Mouse (Mus musculus) midbrain, embryonic 14.5 days (tissue): Measurements from ENCODE around the gene Zfp827. TPM values are rescaled to one million over a fixed set of nuclear protein-coding genes. Genes with fewer than 3 reads are reported as not detected.

Experiments used
- ATAC-seq: fragments of 200-750 bp; cut with Nextera tagmentation; 2 replicates; pipeline ENCODE4 v1.8.0; 2017; ENCODE audit warnings: moderate number of reproducible peaks, moderate library complexity; ENCODE audit not compliant: low FRiP score, low TSS enrichment
- DNase-seq: peaks from one replicate; pipeline ENCODE4 v3.0.0-alpha.2; 2015
- H3K27ac ChIP-seq: fragments of 300-500 bp; sonication (generic); replicated peaks from 2 replicates; pipeline ENCODE4 v1.5.1; 2014; ENCODE audit warnings: mild to moderate bottlenecking, low read depth, low read length, moderate library complexity
- H3K27me3 ChIP-seq: fragments of 300-500 bp; sonication (generic); 2 replicates; pipeline ENCODE4 v1.6.1; 2014; ENCODE audit warnings: low read length, control low read depth, mixed read lengths; ENCODE audit not compliant: control insufficient read depth, insufficient read depth
- H3K36me3 ChIP-seq: fragments of 300-500 bp; sonication (generic); 2 replicates; pipeline ENCODE4 v1.6.1; 2014; ENCODE audit warnings: low read length, control low read depth; ENCODE audit not compliant: control insufficient read depth, insufficient read depth
- H3K4me1 ChIP-seq: fragments of 300-500 bp; sonication (generic); 2 replicates; pipeline ENCODE4 v1.6.1; 2014; ENCODE audit warnings: mild to moderate bottlenecking, antibody characterized with exemption, low read length, control low read depth; ENCODE audit not compliant: control insufficient read depth, insufficient read depth
- H3K4me2 ChIP-seq: fragments of 300-500 bp; sonication (generic); 2 replicates; pipeline ENCODE4 v1.6.1; 2014; ENCODE audit warnings: mild to moderate bottlenecking, low read length, moderate library complexity
- H3K4me3 ChIP-seq: fragments of 300-500 bp; sonication (generic); replicated peaks from 2 replicates; pipeline ENCODE4 v1.5.1; 2014; ENCODE audit warnings: low read depth, low read length
- H3K9ac ChIP-seq: fragments of 300-500 bp; sonication (generic); replicated peaks from 2 replicates; pipeline ENCODE4 v1.6.1; 2014; ENCODE audit warnings: mild to moderate bottlenecking, low read length, moderate library complexity
- H3K9me3 ChIP-seq: fragments of 300-500 bp; sonication (generic); 2 replicates; pipeline ENCODE4 v1.6.1; 2016; ENCODE audit warnings: low read length, control low read depth, mixed read lengths; ENCODE audit not compliant: control insufficient read depth
- WGBS: fragments of 180-500 bp; shearing (Covaris S2); extraction: QIAGEN DNeasy Blood & Tissue Kit; methylation state at CpG from one replicate; pipeline ENCODE4 v1.1.7; 2014; 5-methylcytosine and 5-hydroxymethylcytosine counted together
- polyA plus RNA-seq: library from polyadenylated mRNA; unstranded; fragments of >200 nt; fragmentation: Nextera tagmentation; extraction: Ambion mirVana; gene quantifications from 2 replicates; pipeline ENCODE4 v1.2.1, GENCODE M21; 2014

Zfp827 gene
- polyA plus RNA-seq, 1 experiment from 2014 or later: 20.2 TPM

DNA sequence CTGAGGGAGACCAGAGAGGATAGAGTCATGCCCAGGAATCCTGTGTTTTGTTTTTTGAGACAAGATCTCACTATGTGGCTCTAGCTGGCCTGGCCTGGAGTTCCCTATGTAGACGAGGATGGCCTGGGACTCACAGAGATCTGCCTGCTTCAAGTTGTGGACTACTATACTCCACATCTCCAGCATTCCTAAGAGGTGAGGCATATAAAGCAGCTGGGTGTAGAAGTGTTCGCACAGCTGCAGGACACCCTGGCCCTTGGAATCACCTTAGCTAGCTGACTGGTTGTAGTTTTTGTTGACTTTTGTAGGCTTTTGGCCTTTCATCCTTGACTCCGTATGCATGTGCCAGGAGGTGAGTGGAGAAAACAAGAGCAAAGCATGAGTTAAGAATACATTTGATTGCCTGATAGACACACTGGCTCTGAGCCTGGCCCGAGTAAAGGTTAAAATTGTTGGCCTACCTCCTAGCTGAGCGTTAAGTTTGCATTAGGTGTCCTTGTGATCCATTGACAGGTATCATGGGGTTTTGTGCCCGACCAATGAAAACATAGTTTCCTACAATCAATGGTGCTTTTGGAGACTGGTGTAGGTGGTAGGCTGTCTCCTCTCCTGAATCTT, 20.3 kb downstream of the Zfp827 start:
- Histone ChIP-seq H3K4me2 (no peak overlapping the region), H3K27ac (no peak overlapping the region), H3K36me3 (0 out of 2 replicates have a peak, but pooled peaks cover 3% of the 10 kb centered on the region), H3K4me1 (no peaks in the 10 kb centered on the region), H3K9me3 (no peaks in the 10 kb centered on the region), H3K27me3 (no peaks in the 10 kb centered on the region), H3K9ac (no peak overlapping the region), H3K4me3 (no peak overlapping the region)
- ATAC-seq (no peak), DNase-seq (no peak)
- 92% methylated on average over 6 of the region's 6 CpGs for WGBS

- Histone ChIP-seq H3K36me3 (no peaks in the 10 kb centered on the region), H3K4me1 (no peaks in the 10 kb centered on the region), H3K9ac (no peak overlapping the region), H3K9me3 (no peaks in the 10 kb centered on the region), H3K27ac (no peak overlapping the region), H3K27me3 (no peaks in the 10 kb centered on the region), H3K4me3 (no peak overlapping the region), H3K4me2 (no peak overlapping the region)
- DNase-seq (no peak), ATAC-seq (no peak)
- 91% methylated on average over 6 of the region's 6 CpGs for WGBS
Observed at GRCm38 (mm10) chr8:79054222-79054621, 26.0 kb downstream of the Zfp827 start.

DNA sequence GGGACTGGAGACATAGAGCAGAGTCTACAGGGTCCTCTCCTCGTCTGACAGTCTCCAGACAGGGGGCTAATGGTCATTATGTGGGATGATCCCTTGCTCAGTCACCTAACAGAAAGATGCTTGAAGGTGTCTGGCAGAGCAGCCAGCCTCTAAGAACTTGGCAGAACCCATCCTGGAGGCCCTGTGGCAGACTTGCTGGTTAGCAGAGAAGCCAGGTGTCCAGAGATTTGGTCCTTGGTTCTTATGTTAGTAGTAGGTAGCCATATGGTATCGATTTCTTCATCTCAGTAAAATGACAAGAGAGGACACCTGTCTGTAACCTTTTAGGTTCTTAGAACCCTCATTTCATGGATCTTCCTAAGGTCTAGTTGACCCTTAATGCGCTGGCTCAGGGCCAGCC, 28.9 kb downstream of the Zfp827 start:
- 84% methylated on average over 3 of the region's 3 CpGs for WGBS
- ATAC-seq (no peak), DNase-seq (no peak)
- H3K36me3 ChIP-seq: peaks cover 21% of the 10 kb centered on the region
- no peaks in the 10 kb centered on the region for H3K4me1 ChIP-seq
- no peaks in the 10 kb centered on the region for H3K9me3 ChIP-seq
- H3K4me2 ChIP-seq: no peak overlapping the region
- no peaks in the 10 kb centered on the region for H3K27me3 ChIP-seq
- no peak overlapping the region for H3K27ac ChIP-seq
- H3K9ac ChIP-seq: no peak overlapping the region
- no peak overlapping the region for H3K4me3 ChIP-seq

DNA sequence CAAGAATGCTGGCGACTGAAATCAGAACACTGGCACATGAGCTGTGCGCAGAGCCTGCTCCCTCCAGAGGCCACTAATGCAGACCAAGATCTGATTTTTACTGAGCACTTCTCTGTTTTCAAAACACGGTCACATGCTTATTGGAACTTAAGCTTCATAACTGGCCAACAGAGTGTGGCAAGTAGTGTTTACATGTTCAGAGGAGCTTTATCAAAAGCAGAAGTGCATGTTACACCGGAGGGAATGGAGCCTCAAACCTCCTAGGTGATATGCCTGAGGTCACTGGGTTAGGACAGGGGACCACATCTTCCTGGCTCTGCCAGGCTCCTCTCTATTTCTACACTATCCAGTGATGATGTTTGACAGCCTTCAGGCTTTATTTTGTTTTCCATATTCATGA, 31.1 kb downstream of the Zfp827 start:
- no peaks in the 10 kb centered on the region for H3K9me3 ChIP-seq
- DNase-seq (no peak), ATAC-seq (no peak)
- H3K27ac ChIP-seq: no peak overlapping the region
- no peaks in the 10 kb centered on the region for H3K27me3 ChIP-seq
- H3K4me1 ChIP-seq: no peaks in the 10 kb centered on the region
- no peak overlapping the region for H3K9ac ChIP-seq
- 91% methylated on average over 4 of the region's 4 CpGs for whole genome bisulfite sequencing
- no peak overlapping the region for H3K4me3 ChIP-seq
- H3K36me3 ChIP-seq: peaks cover 32% of the 10 kb centered on the region
- H3K4me2 ChIP-seq: no peak overlapping the region

DNA sequence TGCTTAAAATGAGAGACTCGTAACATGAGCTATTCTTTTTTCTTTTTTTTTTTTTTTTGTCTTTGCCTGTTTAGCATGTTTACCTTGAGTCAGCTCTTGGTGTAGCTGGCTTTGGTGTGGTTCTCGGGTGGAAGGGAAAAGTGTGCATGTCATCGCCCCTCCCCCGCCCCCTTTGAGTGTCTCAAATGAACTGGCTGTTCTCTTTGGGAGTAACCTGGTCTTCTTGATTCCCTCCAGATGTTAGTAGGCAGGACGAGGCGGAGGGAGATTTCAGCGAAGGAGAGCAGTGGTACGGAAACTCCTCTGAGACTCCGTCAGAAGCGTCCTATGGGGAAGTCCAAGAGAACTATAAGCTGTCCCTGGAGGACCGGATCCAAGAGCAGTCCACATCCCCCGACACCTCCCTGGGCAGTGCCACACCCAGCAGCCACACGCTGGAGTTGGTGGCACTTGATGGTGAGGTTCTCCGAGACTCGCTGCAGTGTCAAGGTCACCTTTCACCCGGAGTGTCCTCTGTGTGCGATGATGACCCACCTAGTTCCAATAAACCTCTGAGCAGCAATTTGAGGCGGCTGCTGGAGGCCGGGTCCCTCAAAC, 31.9 kb downstream of the Zfp827 start:
- 91% methylated on average over 19 of the region's 19 CpGs for WGBS
- Histone ChIP-seq H3K4me2 (no peak overlapping the region), H3K27ac (no peak overlapping the region), H3K27me3 (no peaks in the 10 kb centered on the region), H3K4me3 (no peak overlapping the region), H3K36me3 (peaks cover 35% of the 10 kb centered on the region), H3K4me1 (no peaks in the 10 kb centered on the region), H3K9ac (no peak overlapping the region), H3K9me3 (no peaks in the 10 kb centered on the region)
- DNase-seq (no peak), ATAC-seq (no peak)

DNA sequence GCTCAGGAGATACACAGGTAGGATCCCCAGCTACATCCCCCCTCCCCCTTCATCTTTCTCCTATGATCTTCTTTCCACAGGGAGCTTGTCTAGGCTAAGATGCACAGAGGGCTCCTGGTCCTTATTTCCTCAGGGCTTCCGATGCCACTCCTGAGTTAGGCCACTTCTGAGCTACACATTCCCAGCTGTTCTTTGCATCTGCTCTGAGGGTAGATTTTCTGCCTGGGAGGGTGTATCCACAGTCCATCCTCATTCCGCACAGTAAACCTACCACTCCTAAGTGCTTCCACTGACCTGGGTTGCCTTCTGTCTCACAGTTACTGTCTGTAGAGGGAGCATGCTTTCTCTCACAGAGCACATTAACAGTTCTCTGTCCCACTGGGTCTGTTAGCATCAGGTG, 37.7 kb downstream of the Zfp827 start:
- ATAC-seq (no peak), DNase-seq (no peak)
- WGBS: 100% methylated on average over 2 of the region's 2 CpGs
- Histone ChIP-seq H3K4me1 (no peaks in the 10 kb centered on the region), H3K9me3 (no peaks in the 10 kb centered on the region), H3K36me3 (peaks cover 50% of the 10 kb centered on the region), H3K27ac (no peak overlapping the region), H3K27me3 (no peaks in the 10 kb centered on the region), H3K9ac (no peak overlapping the region), H3K4me2 (no peak overlapping the region), H3K4me3 (no peak overlapping the region)

DNA sequence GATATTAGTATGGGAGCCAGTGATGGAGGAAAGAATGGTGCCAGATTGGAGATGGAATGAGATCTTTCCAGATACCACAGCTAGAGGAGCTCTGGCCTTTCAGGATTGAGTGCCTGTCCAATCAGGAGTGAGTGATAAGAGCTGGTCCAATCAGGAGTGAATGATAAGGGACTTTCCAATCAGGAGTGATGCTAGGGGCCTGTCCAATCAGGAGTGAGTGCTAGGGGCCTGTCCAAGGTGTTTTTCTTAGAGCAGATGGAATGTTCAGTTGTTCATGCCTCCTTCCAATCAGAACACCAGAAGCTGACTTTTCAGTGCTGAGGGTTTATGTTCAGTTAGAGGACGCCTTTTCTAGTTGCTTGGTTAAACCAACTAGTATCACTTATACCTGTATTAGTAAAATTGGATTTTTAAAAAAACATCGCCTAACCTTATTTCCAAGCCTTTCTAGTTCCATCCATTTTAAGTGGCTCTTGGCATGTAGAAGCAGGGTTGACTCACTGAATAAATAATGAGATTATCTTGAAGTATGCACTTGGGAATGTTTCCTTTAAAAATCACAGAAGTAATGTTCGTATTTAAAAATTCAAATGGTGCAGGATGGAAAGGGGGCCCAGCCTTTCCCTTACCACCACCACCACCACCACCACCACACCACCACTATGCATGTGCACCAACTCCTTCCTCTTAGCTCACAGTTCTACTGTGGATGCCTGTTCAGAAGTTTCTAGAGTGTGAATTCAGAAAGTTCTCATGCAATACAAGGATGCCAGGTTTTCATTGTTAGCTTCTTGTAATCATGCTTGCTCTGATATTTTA, 39.8 kb downstream of the Zfp827 start:
- DNase-seq (no peak), ATAC-seq (no peak)
- H3K9me3 ChIP-seq: no peaks in the 10 kb centered on the region
- no peak overlapping the region for H3K9ac ChIP-seq
- H3K27me3 ChIP-seq: no peaks in the 10 kb centered on the region
- no peaks in the 10 kb centered on the region for H3K4me1 ChIP-seq
- WGBS: 80% methylated on average over 3 of the region's 3 CpGs
- no peak overlapping the region for H3K27ac ChIP-seq
- no peak overlapping the region for H3K4me2 ChIP-seq
- no peak overlapping the region for H3K4me3 ChIP-seq
- H3K36me3 ChIP-seq: peaks cover 37% of the 10 kb centered on the region

DNA sequence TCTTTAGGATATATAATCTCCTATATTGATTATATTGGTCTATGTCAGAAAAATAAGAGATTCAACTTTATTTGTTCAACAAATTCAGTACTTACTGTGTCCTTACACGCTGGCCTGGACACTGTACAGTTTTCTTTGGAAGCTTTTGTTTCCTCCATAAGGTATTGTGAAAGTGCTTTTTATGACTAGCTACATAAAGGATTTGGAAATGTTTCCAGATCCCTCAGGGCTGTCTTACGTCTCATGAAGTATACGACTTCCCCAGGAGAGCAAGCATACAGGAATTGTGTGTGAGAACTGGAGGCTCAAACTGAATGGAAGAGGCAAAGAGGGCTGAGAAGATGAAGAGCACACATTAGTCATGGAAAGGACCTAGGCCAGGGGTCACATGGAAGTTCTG, 45.1 kb downstream of the Zfp827 start:
- H3K9me3 ChIP-seq: no peaks in the 10 kb centered on the region
- H3K27ac ChIP-seq: no peak overlapping the region
- no peak overlapping the region for H3K4me2 ChIP-seq
- ATAC-seq: no peak
- DNase-seq: no peak
- WGBS: 81% methylated on average over 3 of the region's 3 CpGs
- H3K36me3 ChIP-seq: peaks cover 28% of the 10 kb centered on the region
- H3K4me1 ChIP-seq: peaks cover 10% of the 10 kb centered on the region
- H3K27me3 ChIP-seq: no peaks in the 10 kb centered on the region
- no peak overlapping the region for H3K9ac ChIP-seq
- no peak overlapping the region for H3K4me3 ChIP-seq

DNA sequence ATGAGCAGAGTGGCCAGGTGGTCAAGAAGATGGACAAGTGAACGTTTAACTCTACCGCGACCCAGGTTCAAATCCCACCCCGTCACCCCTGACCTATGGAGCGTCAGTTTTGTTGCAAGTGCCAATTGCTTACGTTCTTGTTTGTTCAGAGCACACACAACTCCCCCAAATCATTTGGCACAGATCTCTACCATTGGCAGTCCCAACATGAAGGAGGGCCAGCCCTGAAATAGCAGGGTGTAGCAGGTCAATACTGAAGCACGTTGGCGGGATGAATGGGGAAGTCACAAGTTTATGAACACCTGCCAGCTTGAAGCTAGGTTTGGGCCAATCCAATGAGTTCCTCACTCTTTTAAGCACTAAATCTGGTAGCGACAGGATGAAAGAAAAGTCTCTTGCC, 46.7 kb downstream of the Zfp827 start:
- H3K4me2 ChIP-seq: no peak overlapping the region
- no peak overlapping the region for H3K9ac ChIP-seq
- H3K27me3 ChIP-seq: no peaks in the 10 kb centered on the region
- H3K27ac ChIP-seq: no peak overlapping the region
- ATAC-seq: no peak
- DNase-seq: no peak
- WGBS: 91% methylated on average over 9 of the region's 9 CpGs
- H3K4me3 ChIP-seq: no peak overlapping the region
- peaks cover 27% of the 10 kb centered on the region for H3K36me3 ChIP-seq
- peaks cover 27% of the 10 kb centered on the region for H3K4me1 ChIP-seq
- no peaks in the 10 kb centered on the region for H3K9me3 ChIP-seq
